Mouse (Mus musculus): ENCODE measurements around the gene Slc24a3.

The Slc24a3 gene

GRCm38 (mm10) chr2:145344521-145344920 lies 177.0 kb downstream of the Slc24a3 start:
- in situ Hi-C loops (cut with MboI, MseI), result no loop called here

DNA sequence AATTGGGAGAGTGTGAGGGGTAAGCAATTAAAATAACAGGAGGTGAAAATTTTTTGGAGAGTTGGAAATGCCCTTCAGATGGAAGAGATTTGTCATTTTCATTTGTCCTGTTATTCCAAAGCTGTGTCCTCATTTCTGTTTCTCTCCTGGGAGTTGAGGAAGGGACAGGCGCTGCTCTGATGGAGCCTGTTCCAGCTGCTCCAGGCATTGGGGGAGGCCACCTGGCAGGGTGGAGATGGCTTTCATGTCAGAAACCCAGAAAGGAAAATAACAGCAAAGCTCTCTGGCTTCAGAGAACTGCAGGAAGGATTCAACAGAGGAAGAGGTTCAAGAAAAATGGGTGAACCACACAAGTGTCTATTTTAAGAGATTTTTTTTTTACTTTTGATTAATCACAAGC lies 186.2 kb downstream of the Slc24a3 start:
- in situ Hi-C loops (cut with MboI, MseI), result no loop called here

DNA sequence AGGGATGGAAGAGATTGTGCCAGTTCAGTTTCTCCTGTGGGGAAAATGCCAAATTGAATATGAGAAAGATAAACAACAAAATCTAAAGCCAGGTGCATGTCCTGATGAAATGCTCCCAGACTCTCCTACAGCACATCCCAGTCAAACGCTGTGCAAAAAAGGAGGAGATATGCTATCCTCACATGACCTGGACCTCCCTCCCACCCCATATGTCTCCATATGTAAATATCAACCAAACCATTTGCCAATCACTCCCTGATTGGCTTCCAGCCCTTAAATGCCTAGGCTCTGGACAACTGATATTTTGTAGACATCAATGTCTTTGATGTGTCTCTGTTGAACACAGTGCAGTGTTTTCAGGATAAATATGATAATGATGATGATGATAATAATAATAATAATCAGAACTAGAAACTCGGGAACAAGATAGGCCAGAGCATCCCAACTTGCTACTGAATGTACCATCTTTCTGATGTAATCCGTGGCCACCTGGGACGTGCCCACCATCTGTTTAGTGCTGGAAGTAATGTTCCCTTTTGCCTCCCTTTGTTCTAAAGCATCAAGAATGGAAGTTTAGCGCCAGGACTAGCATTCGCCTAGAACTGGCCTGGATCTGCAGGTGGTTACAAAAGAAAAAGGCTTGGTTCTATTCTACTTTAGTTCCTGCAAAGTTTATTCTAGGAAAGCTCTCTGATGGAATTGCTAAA lies 190.8 kb downstream of the Slc24a3 start:
- in situ Hi-C loops (cut with MboI, MseI), result no loop called here

- in situ Hi-C loops (cut with MboI, MseI), result no loop called here
Measured at GRCm38 (mm10) chr2:145363604-145364003, 196.1 kb downstream of the Slc24a3 start.

- in situ Hi-C loops (cut with MboI, MseI), result no loop called here
Measured at GRCm38 (mm10) chr2:145368701-145369100, 201.1 kb downstream of the Slc24a3 start.

DNA sequence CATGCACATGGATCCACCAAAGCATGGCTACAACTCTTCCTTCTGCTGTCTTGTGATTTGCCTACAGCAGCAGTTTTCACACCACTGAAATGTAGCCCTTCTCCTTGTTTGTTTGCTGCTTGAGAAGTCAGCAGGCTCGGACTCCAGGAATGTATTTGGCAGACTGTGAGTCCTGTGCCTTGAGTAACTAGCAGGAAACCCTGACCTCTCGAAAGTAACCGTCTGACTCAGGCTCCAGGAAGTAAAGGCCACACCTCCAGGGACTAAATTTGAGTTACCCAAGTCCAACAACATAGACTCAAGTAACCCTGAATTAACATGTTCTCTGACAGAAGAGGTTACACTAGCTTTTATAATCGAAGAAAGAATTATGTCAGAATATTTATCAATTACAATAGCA lies 203.2 kb downstream of the Slc24a3 start:
- in situ Hi-C loops (cut with MboI, MseI), result no loop called here

DNA sequence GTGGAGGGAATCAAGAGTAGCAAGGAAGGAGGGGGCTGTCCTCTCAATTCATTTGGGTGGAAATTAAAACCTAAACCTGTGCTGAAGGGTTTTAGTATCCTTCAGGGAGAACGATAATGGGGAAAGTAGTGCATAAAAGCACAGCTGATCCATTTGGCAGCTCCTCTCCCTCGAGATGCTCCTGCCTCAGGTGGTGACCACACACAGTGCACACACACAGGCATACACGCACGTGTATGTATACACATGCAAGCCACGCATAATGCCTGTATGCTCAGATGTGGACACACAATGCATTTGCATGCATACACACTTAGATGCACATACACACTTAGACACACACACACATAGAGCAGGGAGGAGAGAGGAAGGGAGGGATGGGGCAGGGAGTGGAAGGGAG lies 206.2 kb downstream of the Slc24a3 start:
- in situ Hi-C loops (cut with MboI, MseI), result no loop called here

DNA sequence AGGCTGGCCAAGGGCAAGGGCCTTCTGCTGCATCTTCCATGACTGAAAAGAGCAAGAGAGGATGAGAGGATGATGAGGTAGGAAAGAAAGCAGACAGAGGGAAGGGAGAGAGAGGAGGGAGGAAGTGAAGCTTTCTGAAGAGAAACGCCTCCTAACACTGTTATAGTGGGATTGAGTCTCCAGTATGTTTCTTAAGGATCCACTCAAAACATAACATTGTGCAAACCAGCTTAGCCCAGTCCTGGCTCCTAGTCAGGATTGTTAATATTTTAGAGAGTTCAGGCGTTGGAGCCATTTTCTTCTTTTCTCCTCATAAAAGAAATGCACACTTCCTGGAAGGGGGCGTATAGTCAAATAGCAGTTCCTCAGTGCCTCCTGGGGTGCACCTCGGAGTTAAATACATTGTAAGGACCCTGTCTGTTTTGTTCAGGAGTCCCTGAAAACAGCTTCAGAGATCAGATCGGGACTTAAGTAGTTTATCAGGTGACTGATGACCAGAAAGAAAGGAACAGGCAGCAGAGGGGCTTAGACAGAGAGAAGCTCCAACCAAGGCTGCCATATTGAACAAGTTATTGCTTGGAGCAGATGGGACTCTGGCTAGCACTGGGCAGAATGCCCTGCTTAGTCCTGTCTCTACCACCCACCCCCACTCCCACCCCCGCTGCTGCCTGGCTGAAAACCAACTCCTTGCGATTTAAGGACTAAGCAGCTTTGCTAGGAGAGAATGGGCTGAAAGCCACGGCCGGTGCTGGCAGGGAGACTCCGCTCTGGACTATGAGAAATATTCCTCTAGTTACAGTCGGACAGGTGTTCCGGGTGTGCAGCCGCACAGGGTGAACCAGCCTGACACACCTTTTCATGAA lies 215.6 kb downstream of the Slc24a3 start:
- in situ Hi-C loops (cut with MboI, MseI), result loop anchor here (10.0 to 25.0 kb wide), 2 partner anchors 202 to 779 kb away; no protein-coding TSS in a partner anchor

DNA sequence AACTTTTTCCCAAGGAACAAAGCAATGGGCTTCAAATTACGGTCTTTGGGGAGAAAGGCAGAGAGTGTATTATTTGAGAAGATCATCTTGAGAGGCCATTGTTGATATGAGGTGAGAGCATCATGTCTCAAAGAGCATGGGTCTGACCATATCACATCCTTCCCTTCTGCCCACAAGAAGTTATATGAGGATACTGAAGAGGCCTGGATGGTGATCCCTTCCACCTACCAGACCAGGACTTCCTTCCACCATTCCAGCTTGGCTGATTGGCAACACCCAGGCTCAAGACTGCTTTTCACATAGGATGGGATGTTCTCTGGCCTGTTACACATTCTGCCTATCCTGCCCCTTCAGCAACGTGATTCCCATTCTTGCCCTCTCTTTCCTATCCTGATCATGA lies 216.7 kb downstream of the Slc24a3 start:
- in situ Hi-C loops (cut with MboI, MseI), result loop anchor here (10.0 to 25.0 kb wide), 2 partner anchors 201 to 778 kb away; no protein-coding TSS in a partner anchor

- in situ Hi-C loops (cut with MboI, MseI), result loop anchor here (10.0 to 25.0 kb wide), 2 partner anchors 200 to 777 kb away; no protein-coding TSS in a partner anchor
Measured at GRCm38 (mm10) chr2:145385220-145385619, 217.7 kb downstream of the Slc24a3 start.

GRCm38 (mm10) chr2:145385773-145386172 lies 218.2 kb downstream of the Slc24a3 start:
- in situ Hi-C loops (cut with MboI, MseI), result loop anchor here (10.0 to 25.0 kb wide), 2 partner anchors 199 to 777 kb away; no protein-coding TSS in a partner anchor

DNA sequence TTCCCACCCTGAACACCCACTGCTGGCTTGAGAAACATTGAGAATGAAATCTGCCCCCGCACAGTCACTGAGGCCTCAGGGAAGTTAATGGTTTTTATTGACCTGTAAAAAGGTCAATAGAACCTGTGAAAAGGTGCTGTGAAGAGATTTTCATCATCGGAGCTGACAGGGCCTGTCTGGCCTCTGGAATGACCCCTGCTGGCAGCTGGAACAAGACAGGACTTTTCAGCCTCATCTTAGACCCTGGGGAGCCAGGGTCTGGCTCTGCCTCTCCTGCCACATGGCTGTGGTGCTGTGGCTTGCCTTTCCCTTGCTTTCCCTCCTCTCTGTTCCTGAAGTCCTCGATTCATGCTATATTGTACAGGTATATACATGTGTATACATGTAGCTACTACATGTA lies 228.2 kb downstream of the Slc24a3 start:
- in situ Hi-C loops (cut with MboI, MseI), result loop anchor here (25.0 kb wide), 1 partner anchor 766 kb away; no protein-coding TSS in a partner anchor

DNA sequence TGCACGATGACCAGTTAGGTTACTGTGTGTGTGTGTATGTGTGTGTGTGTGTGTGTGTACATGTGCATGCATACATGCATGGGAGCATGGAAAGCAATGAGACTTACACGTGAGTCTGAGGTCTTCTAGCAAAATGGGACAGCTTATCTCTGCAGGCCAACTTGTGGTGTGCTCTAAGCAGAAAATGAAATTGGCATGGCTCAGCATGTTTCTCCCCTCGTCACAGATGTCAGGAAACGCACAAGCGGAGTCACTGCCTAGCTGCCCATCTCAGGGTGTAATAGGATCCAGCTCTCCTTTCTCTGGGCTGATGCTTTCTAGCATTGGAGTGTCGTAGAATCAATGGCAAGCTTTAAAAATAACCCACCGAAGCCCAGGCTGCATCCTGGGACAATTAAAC lies 229.0 kb downstream of the Slc24a3 start:
- in situ Hi-C loops (cut with MboI, MseI), result loop anchor here (25.0 kb wide), 1 partner anchor 766 kb away; no protein-coding TSS in a partner anchor

DNA sequence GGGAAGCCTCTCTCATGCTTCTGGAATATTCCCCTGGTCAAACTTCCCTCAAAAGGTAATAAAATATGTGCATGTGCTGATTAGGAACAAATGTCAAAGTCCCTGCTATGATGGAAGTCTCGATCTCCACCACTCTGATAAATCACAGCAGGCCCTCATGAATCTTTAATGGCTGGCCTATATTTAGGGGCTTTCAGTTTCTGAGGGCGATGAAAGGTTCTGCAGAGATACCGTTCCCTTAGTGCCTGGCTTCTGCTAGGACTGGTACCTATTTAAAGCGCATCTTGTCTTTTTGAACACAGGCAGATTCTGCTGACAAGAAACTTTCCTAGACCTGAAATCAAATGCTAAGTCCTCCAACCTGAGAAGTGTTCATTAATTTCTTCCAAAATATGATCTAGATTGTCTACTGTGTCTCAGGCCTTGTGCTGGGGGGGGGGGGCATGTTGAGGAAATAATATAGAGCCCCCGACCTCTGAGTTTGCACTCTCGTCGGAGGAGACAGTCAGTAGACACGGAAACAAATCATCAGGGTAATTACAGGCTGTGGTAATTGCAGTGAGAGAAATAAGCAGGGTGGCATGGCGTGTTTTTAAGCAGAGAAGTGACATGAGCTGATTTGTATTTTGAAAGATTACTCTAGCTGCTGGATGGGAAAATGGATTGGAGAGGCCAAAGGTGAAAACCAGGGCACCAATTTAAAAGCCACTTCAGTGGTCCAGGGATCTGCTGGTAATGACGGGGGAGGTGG lies 230.1 kb downstream of the Slc24a3 start:
- in situ Hi-C loops (cut with MboI, MseI), result loop anchor here (25.0 kb wide), 1 partner anchor 765 kb away; no protein-coding TSS in a partner anchor

DNA sequence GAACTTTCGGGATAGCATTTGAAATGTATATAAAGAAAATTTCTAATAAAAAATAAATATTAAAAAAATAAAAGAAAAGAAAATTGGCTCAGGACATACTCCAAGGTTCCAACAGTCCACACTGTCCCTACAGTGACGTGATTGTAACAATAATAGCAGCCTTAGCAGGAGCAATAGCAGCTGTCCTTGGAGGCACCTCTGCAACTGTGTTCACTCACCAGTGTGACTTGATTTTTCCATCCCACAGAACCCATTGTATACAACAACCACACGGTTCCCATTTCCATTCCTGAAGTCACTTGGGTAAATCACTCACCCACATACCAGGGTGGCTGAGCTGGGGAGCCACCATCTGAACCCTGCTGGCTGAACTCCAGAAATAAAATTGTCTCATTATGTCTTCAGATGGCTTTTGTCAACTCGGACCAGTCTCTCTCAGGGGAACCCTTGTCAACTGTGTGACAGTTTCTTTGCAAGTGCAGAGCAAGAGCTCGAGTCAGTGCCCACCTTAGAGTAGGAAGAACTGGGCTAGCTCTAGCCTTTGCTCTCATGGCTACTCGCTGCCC lies 233.8 kb downstream of the Slc24a3 start:
- in situ Hi-C loops (cut with MboI, MseI), result no loop called here

- in situ Hi-C loops (cut with MboI, MseI), result no loop called here
Measured at GRCm38 (mm10) chr2:145401996-145402395, 234.4 kb downstream of the Slc24a3 start.

DNA sequence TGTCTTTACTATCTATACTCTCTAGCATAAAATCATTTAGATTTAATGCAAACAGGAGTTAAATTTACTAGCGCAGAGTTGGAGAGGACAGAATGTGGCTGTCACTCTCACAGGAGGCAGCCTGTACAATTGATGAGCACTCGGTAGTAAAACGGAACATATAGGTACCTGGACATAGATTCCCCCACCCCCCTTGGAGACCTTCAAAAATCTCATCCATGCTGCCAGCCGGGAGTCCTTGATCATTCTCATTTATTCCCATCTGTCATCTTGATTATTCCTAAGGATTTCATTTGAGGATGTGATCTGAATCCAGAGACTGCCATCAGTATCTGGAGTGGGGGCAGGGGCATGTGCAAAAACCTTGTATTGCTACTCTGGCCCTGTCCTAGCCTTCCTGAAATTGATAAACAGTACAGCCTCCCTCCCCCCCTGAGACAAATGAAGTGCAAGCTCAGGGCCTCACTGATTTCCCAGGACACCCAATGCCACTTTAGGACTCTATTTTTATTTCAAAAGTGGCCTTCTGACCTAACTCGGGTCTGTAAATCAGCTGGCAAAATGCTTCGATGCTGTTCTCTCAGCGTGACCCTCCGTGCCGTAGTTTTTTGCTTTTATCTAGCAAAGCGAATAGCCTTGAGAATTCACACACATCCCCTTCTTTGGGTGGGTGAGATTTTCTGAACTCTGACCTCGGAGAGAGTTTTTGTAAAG lies 237.4 kb downstream of the Slc24a3 start:
- in situ Hi-C loops (cut with MboI, MseI), result no loop called here

DNA sequence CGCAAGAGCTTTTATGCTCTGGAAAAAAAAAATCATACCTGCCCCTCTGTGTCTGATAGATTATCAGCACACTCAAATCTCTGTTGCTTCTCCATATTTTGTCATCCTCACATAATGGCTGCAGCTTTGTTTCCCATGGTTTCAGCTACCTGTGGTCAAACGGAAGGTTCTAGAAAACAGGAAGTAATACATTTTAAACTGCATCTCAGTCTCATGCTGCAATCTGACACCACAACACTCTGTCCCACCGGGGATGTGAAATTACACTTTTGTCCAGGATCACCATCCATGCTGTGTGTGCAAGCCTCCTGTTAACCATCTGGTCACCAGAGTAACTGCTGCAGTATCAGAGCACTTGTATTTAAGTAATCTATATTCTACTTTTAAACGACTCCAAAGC lies 238.2 kb downstream of the Slc24a3 start:
- in situ Hi-C loops (cut with MboI, MseI), result no loop called here

- in situ Hi-C loops (cut with MboI, MseI), result no loop called here
Measured at GRCm38 (mm10) chr2:145417738-145418137, 250.2 kb downstream of the Slc24a3 start.

- in situ Hi-C loops (cut with MboI, MseI), result no loop called here
Measured at GRCm38 (mm10) chr2:145419078-145419477, 251.5 kb downstream of the Slc24a3 start.
